Mouse (Mus musculus) liver, embryonic 13.5 days (tissue): Measurements from ENCODE around the gene Clrn3. TPM values are rescaled to one million over a fixed set of nuclear protein-coding genes. Genes with fewer than 3 reads are reported as not detected.
A peak's percentile ranks its signal among the peaks of the same experiment; 100 is the strongest.
"Not testable (repeated sequence)": the region's sequence is repeated elsewhere in the genome, so short reads cannot be mapped to it uniquely, and the experiment has no call there.

Experiments used
- ATAC-seq: fragments of 200-750 bp; cut with Nextera tagmentation; 2 replicates; pipeline ENCODE4 v1.8.0; 2017; ENCODE audit warnings: low read depth, mild to moderate bottlenecking, moderate number of reproducible peaks, moderate library complexity
- DNase-seq: peaks from one replicate; pipeline ENCODE4 v3.0.0; 2022
- H3K27ac ChIP-seq: fragments of 300-500 bp; sonication (generic); 2 replicates; pipeline ENCODE4 v1.5.1; 2015; ENCODE audit warnings: moderate library complexity, mild to moderate bottlenecking, inconsistent platforms
- H3K27me3 ChIP-seq: fragments of 300-500 bp; sonication (generic); 2 replicates; pipeline ENCODE4 v1.6.1; 2015; ENCODE audit warnings: mild to moderate bottlenecking, inconsistent platforms
- H3K36me3 ChIP-seq: fragments of 300-500 bp; sonication (generic); 2 replicates; pipeline ENCODE4 v1.6.1; 2015; ENCODE audit warnings: mild to moderate bottlenecking, inconsistent platforms
- H3K4me1 ChIP-seq: fragments of 300-500 bp; sonication (generic); replicated peaks from 2 replicates; pipeline ENCODE4 v1.6.1; 2015; ENCODE audit warnings: inconsistent platforms
- H3K4me2 ChIP-seq: fragments of 300-500 bp; sonication (generic); 2 replicates; pipeline ENCODE4 v1.6.1; 2015; ENCODE audit warnings: inconsistent platforms, mild to moderate bottlenecking, moderate library complexity
- H3K4me3 ChIP-seq: fragments of 300-500 bp; sonication (generic); replicated peaks from 2 replicates; pipeline ENCODE4 v1.5.1; 2015; ENCODE audit warnings: mild to moderate bottlenecking, inconsistent platforms
- H3K9ac ChIP-seq: fragments of 300-500 bp; sonication (generic); 2 replicates; pipeline ENCODE4 v1.6.1; 2015; ENCODE audit warnings: mild to moderate bottlenecking, inconsistent platforms
- H3K9me3 ChIP-seq: fragments of 300-500 bp; sonication (generic); replicated peaks from 2 replicates; pipeline ENCODE4 v1.6.1; 2016; ENCODE audit warnings: inconsistent platforms
- WGBS: fragments of 180-500 bp; shearing (Covaris S2); methylation state at CpG from one replicate; pipeline ENCODE4 v1.1.7; 2015; ENCODE audit not compliant: insufficient replicate concordance; 5-methylcytosine and 5-hydroxymethylcytosine counted together
- polyA plus RNA-seq: library from polyadenylated mRNA; unstranded; fragments of >200 nt; fragmentation: Nextera tagmentation; extraction: Ambion mirVana; gene quantifications from 2 replicates; pipeline ENCODE4 v1.2.1, GENCODE M21; 2015

Clrn3 gene
- polyA plus RNA-seq, 1 experiment from 2014 or later = not detected

- H3K4me1 ChIP-seq = no peaks in the 10 kb centered on the region
- ATAC-seq (no peak), DNase-seq (no peak)
- no peak overlapping the region for H3K27ac ChIP-seq
- WGBS = 69% methylated on average over 5 of the region's 5 CpGs
- no peaks in the 10 kb centered on the region for H3K9me3 ChIP-seq
- H3K27me3 ChIP-seq = no peaks in the 10 kb centered on the region
- H3K4me3 ChIP-seq = no peak overlapping the region
- no peak overlapping the region for H3K9ac ChIP-seq
- H3K4me2 ChIP-seq = no peak overlapping the region
- no peaks in the 10 kb centered on the region for H3K36me3 ChIP-seq
Measured at GRCm38 (mm10) chr7:135510431-135510830, 18.0 kb downstream of the Clrn3 start.

- ATAC-seq (no peak), DNase-seq (no peak)
- Histone ChIP-seq H3K9me3 (no peaks in the 10 kb centered on the region), H3K9ac (no peak overlapping the region), H3K36me3 (no peaks in the 10 kb centered on the region), H3K27me3 (no peaks in the 10 kb centered on the region), H3K27ac (no peak overlapping the region), H3K4me1 (no peaks in the 10 kb centered on the region), H3K4me3 (no peak overlapping the region), H3K4me2 (no peak overlapping the region)
- 76% methylated on average over 3 of the region's 3 CpGs for WGBS
Measured at GRCm38 (mm10) chr7:135509272-135509671, 19.2 kb downstream of the Clrn3 start.

- Histone ChIP-seq H3K4me1 (no peaks in the 10 kb centered on the region), H3K4me2 (no peak overlapping the region), H3K4me3 (no peak overlapping the region), H3K9ac (no peak overlapping the region), H3K27me3 (no peaks in the 10 kb centered on the region), H3K9me3 (no peaks in the 10 kb centered on the region), H3K27ac (no peak overlapping the region), H3K36me3 (no peaks in the 10 kb centered on the region)
- DNase-seq (no peak), ATAC-seq (no peak)
- WGBS = 55% methylated on average over 4 of the region's 4 CpGs
Measured at GRCm38 (mm10) chr7:135508602-135509001, 19.9 kb downstream of the Clrn3 start.

GRCm38 (mm10) chr7:135506506-135506905 is 21.9 kb downstream of the Clrn3 start:
- not testable (repeated sequence) for H3K27ac ChIP-seq, H3K27me3 ChIP-seq, H3K4me2 ChIP-seq, H3K9me3 ChIP-seq, H3K9ac ChIP-seq, H3K4me1 ChIP-seq, H3K4me3 ChIP-seq, DNase-seq, ATAC-seq, H3K36me3 ChIP-seq
- WGBS = 67% methylated on average over 5 of the region's 5 CpGs

GRCm38 (mm10) chr7:135499403-135499802 is 29.1 kb downstream of the Clrn3 start:
- no peak for ATAC-seq
- H3K4me2 ChIP-seq = no peak overlapping the region
- H3K36me3 ChIP-seq = no peaks in the 10 kb centered on the region
- 19% methylated on average over 2 of the region's 2 CpGs for WGBS
- no peak overlapping the region for H3K9ac ChIP-seq
- H3K4me3 ChIP-seq = no peak overlapping the region
- no peak overlapping the region for H3K27ac ChIP-seq
- DNase-seq = no peak
- H3K4me1 ChIP-seq = no peaks in the 10 kb centered on the region
- no peaks in the 10 kb centered on the region for H3K27me3 ChIP-seq
- no peaks in the 10 kb centered on the region for H3K9me3 ChIP-seq

GRCm38 (mm10) chr7:135498565-135499186 is 29.8 kb downstream of the Clrn3 start:
- 54% methylated on average over 3 of the region's 3 CpGs for WGBS
- H3K36me3 ChIP-seq = no peaks in the 10 kb centered on the region

GRCm38 (mm10) chr7:135495303-135495702 is 33.2 kb downstream of the Clrn3 start:
- DNase-seq = no peak
- H3K4me2 ChIP-seq = no peak overlapping the region
- no peak for ATAC-seq
- no peak overlapping the region for H3K27ac ChIP-seq
- no peaks in the 10 kb centered on the region for H3K4me1 ChIP-seq
- no peak overlapping the region for H3K4me3 ChIP-seq
- H3K36me3 ChIP-seq = no peaks in the 10 kb centered on the region
- H3K9ac ChIP-seq = no peak overlapping the region
- H3K27me3 ChIP-seq = no peaks in the 10 kb centered on the region
- no peaks in the 10 kb centered on the region for H3K9me3 ChIP-seq
- WGBS = 24% methylated on average over 3 of the region's 3 CpGs

More at GRCm38 (mm10) chr7:135498565-135499186, 29.8 kb downstream of the Clrn3 start:
- no peak for ATAC-seq
- Histone ChIP-seq H3K4me3 (no peak overlapping the region), H3K4me1 (no peaks in the 10 kb centered on the region), H3K9me3 (no peaks in the 10 kb centered on the region), H3K27me3 (no peaks in the 10 kb centered on the region), H3K27ac (no peak overlapping the region), H3K4me2 (no peak overlapping the region), H3K9ac (no peak overlapping the region)
- no peak for DNase-seq

GRCm38 (mm10) chr7:135490500-135490886 is 38.0 kb downstream of the Clrn3 start:
- H3K4me1 ChIP-seq = no peaks in the 10 kb centered on the region
- H3K27me3 ChIP-seq = 0 out of 2 replicates have a peak, but pooled peaks cover 5% of the 10 kb centered on the region
- no peaks in the 10 kb centered on the region for H3K36me3 ChIP-seq
- DNase-seq (no peak), ATAC-seq (no peak)
- H3K4me2 ChIP-seq = no peak overlapping the region
- no peak overlapping the region for H3K4me3 ChIP-seq
- 37% methylated on average over 8 of the region's 8 CpGs for WGBS
- H3K9me3 ChIP-seq = no peaks in the 10 kb centered on the region
- H3K27ac ChIP-seq = no peak overlapping the region
- H3K9ac ChIP-seq = no peak overlapping the region

GRCm38 (mm10) chr7:135489724-135490499 is 38.5 kb downstream of the Clrn3 start:
- no peaks in the 10 kb centered on the region for H3K4me1 ChIP-seq
- H3K27me3 ChIP-seq = peaks cover 5% of the 10 kb centered on the region; the same call in 1 of the 2 replicates
- DNase-seq (no peak), ATAC-seq (no peak)
- no peaks in the 10 kb centered on the region for H3K9me3 ChIP-seq
- no peak overlapping the region for H3K4me3 ChIP-seq
- no peak overlapping the region for H3K9ac ChIP-seq
- WGBS = 57% methylated on average over 9 of the region's 9 CpGs
- H3K36me3 ChIP-seq = no peaks in the 10 kb centered on the region
- no peak overlapping the region for H3K27ac ChIP-seq
- no peak overlapping the region for H3K4me2 ChIP-seq

- no peaks in the 10 kb centered on the region for H3K4me1 ChIP-seq
- ATAC-seq (no peak), DNase-seq (no peak)
- no peaks in the 10 kb centered on the region for H3K36me3 ChIP-seq
- H3K27me3 ChIP-seq = peaks cover 13% of the 10 kb centered on the region; the same call in 1 of the 2 replicates
- no peak overlapping the region for H3K9ac ChIP-seq
- no peaks in the 10 kb centered on the region for H3K9me3 ChIP-seq
- no peak overlapping the region for H3K27ac ChIP-seq
- 42% methylated on average over 6 of the region's 6 CpGs for WGBS
- H3K4me3 ChIP-seq = no peak overlapping the region
- no peak overlapping the region for H3K4me2 ChIP-seq
Measured at GRCm38 (mm10) chr7:135488214-135488810, 40.1 kb downstream of the Clrn3 start.

GRCm38 (mm10) chr7:135487423-135487822 is 41.0 kb downstream of the Clrn3 start:
- no peaks in the 10 kb centered on the region for H3K36me3 ChIP-seq
- H3K27me3 ChIP-seq = peaks cover 13% of the 10 kb centered on the region; the same call in 1 of the 2 replicates
- DNase-seq (peak; percentile 24), ATAC-seq (no peak)
- no peaks in the 10 kb centered on the region for H3K4me1 ChIP-seq
- no peak overlapping the region for H3K4me3 ChIP-seq
- WGBS = 19% methylated on average over 4 of the region's 4 CpGs
- H3K9ac ChIP-seq = no peak overlapping the region
- no peak overlapping the region for H3K27ac ChIP-seq
- no peaks in the 10 kb centered on the region for H3K9me3 ChIP-seq
- H3K4me2 ChIP-seq = no peak overlapping the region
